Mouse (Mus musculus): ENCODE measurements around the gene Dcun1d2. TPM values are rescaled to one million over a fixed set of nuclear protein-coding genes. Genes with fewer than 3 reads are reported as not detected.

Dcun1d2 gene
- polyA plus RNA-seq, 1 experiment from 2014 or later, result 23.8 TPM

GRCm38 (mm10) chr8:13252837-13253236, 35.1 kb downstream of the Dcun1d2 start:
- Histone ChIP-seq H3K4me2 (no peak overlapping the region), H3K4me1 (no peaks in the 10 kb centered on the region), H3K36me3 (peaks cover 14% of the 10 kb centered on the region; the same call in 1 of the 2 replicates), H3K9me3 (no peaks in the 10 kb centered on the region), H3K4me3 (no peak overlapping the region), H3K9ac (no peak overlapping the region), H3K27me3 (no peaks in the 10 kb centered on the region), H3K27ac (no peak overlapping the region)
- no peak for ATAC-seq (ENCODE audit: borderline replicate concordance, extremely low read depth, low FRiP score, low TSS enrichment)
- 79% methylated on average over 13 of the region's 13 CpGs for WGBS

- Histone ChIP-seq H3K27ac (no peak overlapping the region), H3K4me2 (no peak overlapping the region), H3K9me3 (no peaks in the 10 kb centered on the region), H3K9ac (no peak overlapping the region), H3K36me3 (no peaks in the 10 kb centered on the region), H3K27me3 (no peaks in the 10 kb centered on the region), H3K4me3 (no peak overlapping the region), H3K4me1 (no peaks in the 10 kb centered on the region)
- 74% methylated on average over 11 of the region's 11 CpGs for WGBS
- ATAC-seq (ENCODE audit: borderline replicate concordance, extremely low read depth, low FRiP score, low TSS enrichment), result no peak
These were observed 43.5 kb downstream of the Dcun1d2 start for GRCm38 (mm10) chr8:13244343-13244880.

- no peaks in the 10 kb centered on the region for H3K9me3 ChIP-seq
- H3K27me3 ChIP-seq, result no peaks in the 10 kb centered on the region
- no peak overlapping the region for H3K27ac ChIP-seq
- no peak overlapping the region for H3K9ac ChIP-seq
- WGBS, result 57% methylated on average over 10 of the region's 10 CpGs
- H3K4me3 ChIP-seq, result no peak overlapping the region
- ATAC-seq (ENCODE audit: borderline replicate concordance, extremely low read depth, low FRiP score, low TSS enrichment), result 0 out of 2 replicates have a peak, but pooled peaks have one; percentile 9
- no peaks in the 10 kb centered on the region for H3K36me3 ChIP-seq
- no peak overlapping the region for H3K4me2 ChIP-seq
- H3K4me1 ChIP-seq, result no peaks in the 10 kb centered on the region
These were observed 44.7 kb downstream of the Dcun1d2 start for GRCm38 (mm10) chr8:13242985-13243870.

- Histone ChIP-seq H3K27ac (no peak overlapping the region), H3K27me3 (0 out of 2 replicates have a peak, but pooled peaks cover 2% of the 10 kb centered on the region), H3K9ac (no peak overlapping the region), H3K4me2 (no peak overlapping the region), H3K4me3 (no peak overlapping the region), H3K36me3 (no peaks in the 10 kb centered on the region), H3K4me1 (no peaks in the 10 kb centered on the region), H3K9me3 (no peaks in the 10 kb centered on the region)
- 51% methylated on average over 7 of the region's 7 CpGs for WGBS
- ATAC-seq (ENCODE audit: borderline replicate concordance, extremely low read depth, low FRiP score, low TSS enrichment), result no peak
These were observed 47.2 kb downstream of the Dcun1d2 start for GRCm38 (mm10) chr8:13240691-13241090.

GRCm38 (mm10) chr8:13240055-13240454, 47.9 kb downstream of the Dcun1d2 start:
- H3K27me3 ChIP-seq, result 0 out of 2 replicates have a peak, but pooled peaks cover 5% of the 10 kb centered on the region
- H3K36me3 ChIP-seq, result no peaks in the 10 kb centered on the region
- 85% methylated on average over 9 of the region's 9 CpGs for WGBS
- H3K9me3 ChIP-seq, result no peaks in the 10 kb centered on the region
- H3K4me3 ChIP-seq, result no peak overlapping the region
- no peak overlapping the region for H3K27ac ChIP-seq
- no peaks in the 10 kb centered on the region for H3K4me1 ChIP-seq
- H3K4me2 ChIP-seq, result no peak overlapping the region
- ATAC-seq (ENCODE audit: borderline replicate concordance, extremely low read depth, low FRiP score, low TSS enrichment), result no peak
- H3K9ac ChIP-seq, result no peak overlapping the region

GRCm38 (mm10) chr8:13234803-13235202, 53.1 kb downstream of the Dcun1d2 start:
- WGBS, result 85% methylated on average over 13 of the region's 13 CpGs
- Histone ChIP-seq H3K4me2 (no peak overlapping the region), H3K27ac (no peak overlapping the region), H3K9ac (no peak overlapping the region), H3K4me1 (no peaks in the 10 kb centered on the region), H3K27me3 (0 out of 2 replicates have a peak, but pooled peaks cover 5% of the 10 kb centered on the region), H3K4me3 (no peak overlapping the region), H3K9me3 (no peaks in the 10 kb centered on the region), H3K36me3 (no peaks in the 10 kb centered on the region)
- no peak for ATAC-seq (ENCODE audit: borderline replicate concordance, extremely low read depth, low FRiP score, low TSS enrichment)

GRCm38 (mm10) chr8:13230471-13230870, 57.5 kb downstream of the Dcun1d2 start:
- H3K9me3 ChIP-seq, result no peaks in the 10 kb centered on the region
- no peak overlapping the region for H3K4me3 ChIP-seq
- no peak for ATAC-seq (ENCODE audit: borderline replicate concordance, extremely low read depth, low FRiP score, low TSS enrichment)
- H3K36me3 ChIP-seq, result no peaks in the 10 kb centered on the region
- no peaks in the 10 kb centered on the region for H3K4me1 ChIP-seq
- H3K27me3 ChIP-seq, result 0 out of 2 replicates have a peak, but pooled peaks cover 3% of the 10 kb centered on the region
- H3K9ac ChIP-seq, result no peak overlapping the region
- WGBS, result 70% methylated on average over 4 of the region's 4 CpGs
- no peak overlapping the region for H3K27ac ChIP-seq
- H3K4me2 ChIP-seq, result no peak overlapping the region

- Histone ChIP-seq H3K36me3 (no peaks in the 10 kb centered on the region), H3K9me3 (no peaks in the 10 kb centered on the region), H3K27me3 (no peaks in the 10 kb centered on the region), H3K27ac (no peak overlapping the region), H3K4me2 (no peak overlapping the region), H3K4me3 (no peak overlapping the region), H3K9ac (no peak overlapping the region), H3K4me1 (no peaks in the 10 kb centered on the region)
- 81% methylated on average over 12 of the region's 12 CpGs for WGBS
- ATAC-seq (ENCODE audit: borderline replicate concordance, extremely low read depth, low FRiP score, low TSS enrichment), result no peak
These were observed 58.1 kb downstream of the Dcun1d2 start for GRCm38 (mm10) chr8:13229802-13230201.

- H3K27ac ChIP-seq, result no peak overlapping the region
These were observed 58.9 kb downstream of the Dcun1d2 start for GRCm38 (mm10) chr8:13228923-13229610.

GRCm38 (mm10) chr8:13227184-13227583, 60.7 kb downstream of the Dcun1d2 start:
- WGBS, result 49% methylated on average over 3 of the region's 3 CpGs
- no peak overlapping the region for H3K9ac ChIP-seq
- H3K27ac ChIP-seq, result no peak overlapping the region
- H3K9me3 ChIP-seq, result no peaks in the 10 kb centered on the region
- no peaks in the 10 kb centered on the region for H3K4me1 ChIP-seq
- H3K36me3 ChIP-seq, result no peaks in the 10 kb centered on the region
- no peaks in the 10 kb centered on the region for H3K27me3 ChIP-seq
- no peak overlapping the region for H3K4me2 ChIP-seq
- H3K4me3 ChIP-seq, result no peak overlapping the region
- ATAC-seq (ENCODE audit: borderline replicate concordance, extremely low read depth, low FRiP score, low TSS enrichment), result no peak

More at GRCm38 (mm10) chr8:13228923-13229610, 58.9 kb downstream of the Dcun1d2 start:
- no peak for ATAC-seq (ENCODE audit: borderline replicate concordance, extremely low read depth, low FRiP score, low TSS enrichment)
- no peak overlapping the region for H3K4me2 ChIP-seq
- H3K4me3 ChIP-seq, result no peak overlapping the region
- no peaks in the 10 kb centered on the region for H3K27me3 ChIP-seq
- H3K4me1 ChIP-seq, result no peaks in the 10 kb centered on the region
- no peaks in the 10 kb centered on the region for H3K9me3 ChIP-seq
- WGBS, result 41% methylated on average over 9 of the region's 9 CpGs
- no peak overlapping the region for H3K9ac ChIP-seq
- H3K36me3 ChIP-seq, result no peaks in the 10 kb centered on the region

GRCm38 (mm10) chr8:13226288-13226687, 61.6 kb downstream of the Dcun1d2 start:
- H3K36me3 ChIP-seq, result no peaks in the 10 kb centered on the region
- 70% methylated on average over 6 of the region's 6 CpGs for WGBS
- ATAC-seq (ENCODE audit: borderline replicate concordance, extremely low read depth, low FRiP score, low TSS enrichment), result no peak
- H3K4me3 ChIP-seq, result no peak overlapping the region
- no peaks in the 10 kb centered on the region for H3K27me3 ChIP-seq
- H3K9ac ChIP-seq, result no peak overlapping the region
- H3K4me1 ChIP-seq, result no peaks in the 10 kb centered on the region
- no peaks in the 10 kb centered on the region for H3K9me3 ChIP-seq
- no peak overlapping the region for H3K27ac ChIP-seq
- H3K4me2 ChIP-seq, result no peak overlapping the region

- no peak overlapping the region for H3K27ac ChIP-seq
- ATAC-seq (ENCODE audit: borderline replicate concordance, extremely low read depth, low FRiP score, low TSS enrichment), result no peak
These were observed 63.5 kb downstream of the Dcun1d2 start for GRCm38 (mm10) chr8:13224426-13224825.

More at GRCm38 (mm10) chr8:13224426-13224825, 63.5 kb downstream of the Dcun1d2 start:
- no peak overlapping the region for H3K4me3 ChIP-seq
- 76% methylated on average over 9 of the region's 9 CpGs for WGBS
- no peak overlapping the region for H3K9ac ChIP-seq
- H3K4me2 ChIP-seq, result no peak overlapping the region
- no peaks in the 10 kb centered on the region for H3K36me3 ChIP-seq
- H3K27me3 ChIP-seq, result no peaks in the 10 kb centered on the region
- H3K9me3 ChIP-seq, result no peaks in the 10 kb centered on the region
- H3K4me1 ChIP-seq, result no peaks in the 10 kb centered on the region
